Mouse (Mus musculus) neural tube, embryonic 13.5 days (tissue): ENCODE measurements around the gene Apoc1. TPM values are rescaled to one million over a fixed set of nuclear protein-coding genes. Genes with fewer than 3 reads are reported as not detected.
A peak's percentile ranks its signal among the peaks of the same experiment; 100 is the strongest.

ENCODE experiments used
- ATAC-seq: fragments of 200-750 bp; cut with Nextera tagmentation; 2 replicates; pipeline ENCODE4 v1.8.0; 2017; ENCODE audit warnings: low read depth, mild to moderate bottlenecking, moderate TSS enrichment, moderate library complexity
- H3K27ac ChIP-seq: fragments of 300-500 bp; sonication (generic); replicated peaks from 2 replicates; pipeline ENCODE4 v1.5.1; 2015; ENCODE audit warnings: moderate library complexity, mild to moderate bottlenecking, inconsistent platforms
- H3K27me3 ChIP-seq: fragments of 300-500 bp; sonication (generic); 2 replicates; pipeline ENCODE4 v1.6.1; 2015; ENCODE audit warnings: mild to moderate bottlenecking, inconsistent platforms
- H3K36me3 ChIP-seq: fragments of 300-500 bp; sonication (generic); 2 replicates; pipeline ENCODE4 v1.6.1; 2015; ENCODE audit warnings: mild to moderate bottlenecking, inconsistent platforms
- H3K4me1 ChIP-seq: fragments of 300-500 bp; sonication (generic); replicated peaks from 2 replicates; pipeline ENCODE4 v1.6.1; 2015; ENCODE audit warnings: inconsistent platforms
- H3K4me2 ChIP-seq: fragments of 300-500 bp; sonication (generic); 2 replicates; pipeline ENCODE4 v1.6.1; 2015; ENCODE audit warnings: inconsistent platforms, mild to moderate bottlenecking, moderate library complexity
- H3K4me3 ChIP-seq: fragments of 300-500 bp; sonication (generic); 2 replicates; pipeline ENCODE4 v1.5.1; 2015; ENCODE audit warnings: mild to moderate bottlenecking, inconsistent platforms
- H3K9ac ChIP-seq: fragments of 300-500 bp; sonication (generic); 2 replicates; pipeline ENCODE4 v1.6.1; 2015; ENCODE audit warnings: moderate library complexity, mild to moderate bottlenecking, inconsistent platforms
- H3K9me3 ChIP-seq: fragments of 300-500 bp; sonication (generic); 2 replicates; pipeline ENCODE4 v1.6.1; 2016; ENCODE audit warnings: inconsistent platforms
- WGBS: fragments of 180-500 bp; shearing (Covaris S2); methylation state at CpG from one replicate; pipeline ENCODE4 v1.1.7; 2015; 5-methylcytosine and 5-hydroxymethylcytosine counted together
- polyA plus RNA-seq: library from polyadenylated mRNA; unstranded; fragments of >200 nt; fragmentation: Nextera tagmentation; extraction: Ambion mirVana; gene quantifications from 2 replicates; pipeline ENCODE4 v1.2.1, GENCODE M21; 2015

The Apoc1 gene
- polyA plus RNA-seq, result 4.4 and 6.6 TPM in 2 replicates

DNA sequence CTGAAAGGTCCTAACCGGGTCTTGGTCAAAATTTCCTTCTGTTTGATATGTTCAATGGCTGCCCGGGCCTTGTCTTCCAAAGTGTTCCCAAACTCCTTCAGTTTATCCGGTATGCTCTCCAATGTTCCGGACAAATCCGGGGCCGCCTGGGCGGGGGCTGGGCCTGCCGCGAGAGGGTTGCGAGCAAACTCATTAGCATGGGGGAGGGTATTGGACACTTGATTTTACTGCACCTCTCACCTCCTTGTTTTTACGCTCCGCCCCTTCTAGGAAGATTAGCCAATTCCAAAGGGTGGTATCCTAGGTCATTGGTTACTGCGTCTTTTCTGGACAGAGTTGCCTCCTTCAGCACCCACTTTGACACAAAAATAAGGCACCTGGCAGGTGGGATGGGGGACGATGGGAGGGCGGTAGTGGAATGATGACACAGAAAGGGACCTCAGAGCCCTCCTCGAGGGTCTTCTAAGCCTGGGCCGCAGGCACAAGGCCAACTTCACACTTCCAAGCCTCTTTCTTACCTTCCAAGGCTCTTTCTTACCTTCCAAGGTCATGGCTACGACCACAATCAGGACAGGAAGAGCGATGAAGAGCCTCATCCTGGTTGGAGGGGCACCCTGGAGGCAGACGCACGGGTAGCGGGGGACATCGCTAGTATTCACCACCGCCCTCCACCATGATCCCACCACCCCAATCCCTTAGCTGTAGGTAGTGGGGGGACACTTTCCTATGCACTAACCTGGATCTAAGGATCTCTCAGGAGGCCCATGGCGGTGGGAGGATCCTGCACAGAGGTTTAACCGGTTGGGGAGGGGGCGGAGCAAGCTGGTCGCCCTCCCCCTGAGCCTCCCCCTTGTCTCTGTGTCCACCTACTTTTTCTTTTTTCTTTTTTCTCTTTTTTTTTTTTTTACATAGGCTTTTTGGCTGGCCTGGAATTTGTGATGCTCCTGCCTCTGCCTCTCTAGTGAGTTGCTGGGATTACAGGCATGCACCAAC, at the start of gene Apoc1:
Gene Apoc1, minus strand, starts transcription at position 788 of the 993 bp plus-strand sequence.
- H3K9me3 ChIP-seq, result no peaks in the 10 kb centered on the region
- H3K4me3 ChIP-seq, result no peak within 1 kb of the TSS
- H3K4me2 ChIP-seq, result no peak within 1 kb of the TSS
- 45% methylated on average over 28 of the region's 28 CpGs for WGBS
- peaks cover 8% of the 10 kb centered on the region for H3K4me1 ChIP-seq
- no peaks in the 10 kb centered on the region for H3K27me3 ChIP-seq
- ATAC-seq, result no peak
- no peak within 1 kb of the TSS for H3K9ac ChIP-seq
- H3K27ac ChIP-seq, result no peak within 1 kb of the TSS
- H3K36me3 ChIP-seq, result peaks cover 11% of the 10 kb centered on the region

GRCm38 (mm10) chr7:19741329-19742031, 49.0 kb upstream of the Apoc1 start:
- 0 out of 2 replicates have a peak overlapping the region, but pooled peaks have one; percentile 9 for H3K27ac ChIP-seq
- H3K36me3 ChIP-seq, result peaks cover 46% of the 10 kb centered on the region
- no peaks in the 10 kb centered on the region for H3K27me3 ChIP-seq
- peaks cover 34% of the 10 kb centered on the region for H3K4me1 ChIP-seq
- H3K9ac ChIP-seq, result no peak overlapping the region
- H3K9me3 ChIP-seq, result no peaks in the 10 kb centered on the region
- 10% methylated on average over 8 of the region's 8 CpGs for WGBS
- H3K4me3 ChIP-seq, result no peak overlapping the region
- H3K4me2 ChIP-seq, result no peak overlapping the region
- ATAC-seq, result no peak

DNA sequence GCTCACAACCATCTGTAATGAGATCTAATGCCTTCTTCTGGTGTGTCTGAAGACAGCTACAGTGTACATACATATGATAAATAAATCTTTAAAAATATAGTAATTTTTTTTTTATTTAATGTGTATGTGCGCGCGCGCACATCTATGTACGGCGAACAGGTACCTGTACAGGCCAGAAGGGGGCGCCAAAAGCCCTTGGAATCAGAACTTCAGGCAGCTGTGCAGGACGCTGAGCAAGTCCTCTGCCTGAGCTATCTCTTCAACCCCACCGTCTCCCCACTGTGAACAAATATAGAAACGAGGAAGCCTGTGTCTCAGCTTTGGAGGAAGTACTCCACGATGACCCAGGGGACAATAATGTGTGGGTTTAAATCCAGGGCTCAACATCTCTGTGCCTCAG, 47.8 kb upstream of the Apoc1 start:
- Histone ChIP-seq H3K27ac (no peak overlapping the region), H3K36me3 (peaks cover 54% of the 10 kb centered on the region), H3K4me1 (peaks cover 25% of the 10 kb centered on the region), H3K9me3 (no peaks in the 10 kb centered on the region), H3K9ac (no peak overlapping the region), H3K4me3 (no peak overlapping the region), H3K27me3 (no peaks in the 10 kb centered on the region), H3K4me2 (no peak overlapping the region)
- 89% methylated on average over 11 of the region's 11 CpGs for WGBS
- ATAC-seq, result no peak

DNA sequence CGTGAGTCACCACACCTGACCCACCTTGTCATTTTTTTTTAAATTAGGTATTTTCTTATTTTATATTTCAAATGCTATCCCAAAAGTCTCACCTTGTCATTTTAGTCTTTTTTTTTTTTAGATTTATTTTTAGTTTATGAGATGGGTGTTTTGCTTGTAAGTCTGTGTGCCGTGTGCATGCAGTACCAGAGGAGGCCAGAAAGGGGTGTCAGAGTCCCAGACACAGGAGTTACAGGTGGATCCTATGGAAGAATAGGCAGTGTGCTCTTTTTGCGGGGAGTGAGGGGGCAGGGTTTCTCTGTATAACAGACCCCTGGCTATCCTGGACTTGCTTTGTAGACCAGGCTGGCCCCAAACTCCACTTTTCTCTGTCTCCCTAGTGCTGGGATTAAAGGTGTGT, 46.3 kb upstream of the Apoc1 start:
- no peak for ATAC-seq
- H3K36me3 ChIP-seq, result peaks cover 60% of the 10 kb centered on the region
- H3K4me2 ChIP-seq, result no peak overlapping the region
- H3K27me3 ChIP-seq, result no peaks in the 10 kb centered on the region
- H3K9ac ChIP-seq, result no peak overlapping the region
- H3K4me1 ChIP-seq, result peaks cover 15% of the 10 kb centered on the region
- no peak overlapping the region for H3K27ac ChIP-seq
- no peaks in the 10 kb centered on the region for H3K9me3 ChIP-seq
- WGBS, result 91% methylated on average over 3 of the region's 3 CpGs
- no peak overlapping the region for H3K4me3 ChIP-seq

- WGBS, result 85% methylated on average over 16 of the region's 16 CpGs
- peaks cover 72% of the 10 kb centered on the region for H3K36me3 ChIP-seq
- no peak for ATAC-seq
These were observed 44.1 kb upstream of the Apoc1 start for GRCm38 (mm10) chr7:19736389-19737057.

DNA sequence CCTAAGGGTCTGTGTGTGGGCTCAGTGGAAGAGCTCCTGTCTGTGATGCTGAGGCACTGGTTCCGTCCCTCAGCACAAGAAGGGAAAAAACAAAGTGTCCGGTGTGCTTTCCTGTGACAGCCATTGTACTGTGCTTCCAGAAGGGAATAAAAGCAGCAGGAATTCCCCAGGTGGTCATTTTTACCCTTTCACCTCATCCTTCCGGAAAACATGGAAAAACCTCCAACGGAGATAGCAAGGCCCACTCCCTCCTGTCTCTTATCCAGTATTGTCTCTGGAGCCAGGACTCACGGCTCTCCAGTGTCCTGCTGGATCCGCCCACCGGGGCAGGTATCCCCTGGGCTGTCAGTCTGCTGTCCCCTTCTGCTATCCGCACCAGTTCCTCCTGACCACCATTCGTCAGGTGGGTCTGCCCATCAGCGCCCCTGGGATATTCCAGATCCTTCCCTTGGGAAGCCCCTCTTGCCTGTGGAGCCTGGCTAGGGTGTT, 41.8 kb upstream of the Apoc1 start:
- Histone ChIP-seq H3K27ac (no peak overlapping the region), H3K36me3 (peaks cover 85% of the 10 kb centered on the region), H3K4me1 (no peaks in the 10 kb centered on the region), H3K9ac (no peak overlapping the region), H3K27me3 (no peaks in the 10 kb centered on the region), H3K4me2 (no peak overlapping the region), H3K4me3 (no peak overlapping the region), H3K9me3 (no peaks in the 10 kb centered on the region)
- no peak for ATAC-seq
- WGBS, result 86% methylated on average over 10 of the region's 10 CpGs

More at GRCm38 (mm10) chr7:19736389-19737057, 44.1 kb upstream of the Apoc1 start:
- Histone ChIP-seq H3K4me3 (no peak overlapping the region), H3K27me3 (no peaks in the 10 kb centered on the region), H3K27ac (no peak overlapping the region), H3K4me2 (no peak overlapping the region), H3K9me3 (no peaks in the 10 kb centered on the region), H3K9ac (no peak overlapping the region), H3K4me1 (peaks cover 9% of the 10 kb centered on the region)

DNA sequence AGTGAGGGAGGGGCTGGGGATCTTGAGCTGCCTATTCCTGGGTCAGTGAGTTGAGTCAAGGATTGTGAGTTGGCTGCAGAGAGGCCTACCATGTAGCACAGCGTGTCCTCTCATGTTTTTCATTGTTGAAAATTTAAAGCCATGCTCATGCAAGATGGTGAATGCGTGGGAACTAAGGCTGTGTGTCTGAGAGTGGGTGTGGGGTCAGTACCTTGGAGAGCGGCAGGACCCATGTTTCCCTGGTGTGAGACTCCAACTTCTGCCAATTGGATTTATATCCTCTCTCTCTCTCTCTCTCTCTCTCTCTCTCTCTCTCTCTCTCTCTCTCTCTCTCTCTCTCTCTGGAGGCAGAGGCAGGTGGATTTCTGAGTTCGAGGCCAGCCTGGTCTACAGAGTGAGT, 34.1 kb upstream of the Apoc1 start:
- no peak overlapping the region for H3K9ac ChIP-seq
- no peaks in the 10 kb centered on the region for H3K9me3 ChIP-seq
- H3K27me3 ChIP-seq, result no peaks in the 10 kb centered on the region
- 92% methylated on average over 4 of the region's 4 CpGs for WGBS
- ATAC-seq, result no peak
- peaks cover 96% of the 10 kb centered on the region for H3K36me3 ChIP-seq
- no peak overlapping the region for H3K4me3 ChIP-seq
- no peak overlapping the region for H3K4me2 ChIP-seq
- H3K27ac ChIP-seq, result no peak overlapping the region
- no peaks in the 10 kb centered on the region for H3K4me1 ChIP-seq

DNA sequence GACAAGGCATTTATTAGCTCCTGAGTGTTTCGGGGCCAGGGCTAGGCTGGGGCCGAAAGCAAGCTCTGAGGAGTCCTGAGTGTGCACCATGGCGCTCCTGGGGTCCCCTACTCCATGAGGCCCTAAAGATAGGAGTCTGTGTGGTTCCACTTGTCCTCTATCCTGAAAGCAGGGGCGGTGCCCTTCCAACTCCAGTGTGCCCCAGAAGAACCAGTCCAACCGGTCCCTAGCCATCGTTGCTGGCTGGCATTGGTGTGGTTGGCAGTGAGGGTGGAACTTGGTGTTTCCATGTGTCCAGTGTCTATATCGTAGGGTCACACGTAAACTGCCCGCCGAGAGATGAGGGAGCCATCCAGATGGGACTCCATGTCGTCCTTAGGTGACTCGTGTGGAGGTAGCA, 31.7 kb upstream of the Apoc1 start:
- no peak overlapping the region for H3K27ac ChIP-seq
- no peak overlapping the region for H3K4me2 ChIP-seq
- WGBS, result 93% methylated on average over 12 of the region's 12 CpGs
- H3K4me3 ChIP-seq, result no peak overlapping the region
- H3K27me3 ChIP-seq, result no peaks in the 10 kb centered on the region
- peaks cover 84% of the 10 kb centered on the region for H3K36me3 ChIP-seq
- H3K9me3 ChIP-seq, result peaks cover 12% of the 10 kb centered on the region
- no peaks in the 10 kb centered on the region for H3K4me1 ChIP-seq
- no peak for ATAC-seq
- H3K9ac ChIP-seq, result no peak overlapping the region

GRCm38 (mm10) chr7:19722754-19723195, 30.3 kb upstream of the Apoc1 start:
- H3K4me1 ChIP-seq, result no peaks in the 10 kb centered on the region
- ATAC-seq, result no peak
- H3K27me3 ChIP-seq, result no peaks in the 10 kb centered on the region
- H3K4me2 ChIP-seq, result no peak overlapping the region
- H3K9ac ChIP-seq, result no peak overlapping the region
- H3K4me3 ChIP-seq, result no peak overlapping the region
- no peak overlapping the region for H3K27ac ChIP-seq
- H3K36me3 ChIP-seq, result peaks cover 70% of the 10 kb centered on the region
- H3K9me3 ChIP-seq, result peaks cover 12% of the 10 kb centered on the region
- 92% methylated on average over 6 of the region's 6 CpGs for WGBS

DNA sequence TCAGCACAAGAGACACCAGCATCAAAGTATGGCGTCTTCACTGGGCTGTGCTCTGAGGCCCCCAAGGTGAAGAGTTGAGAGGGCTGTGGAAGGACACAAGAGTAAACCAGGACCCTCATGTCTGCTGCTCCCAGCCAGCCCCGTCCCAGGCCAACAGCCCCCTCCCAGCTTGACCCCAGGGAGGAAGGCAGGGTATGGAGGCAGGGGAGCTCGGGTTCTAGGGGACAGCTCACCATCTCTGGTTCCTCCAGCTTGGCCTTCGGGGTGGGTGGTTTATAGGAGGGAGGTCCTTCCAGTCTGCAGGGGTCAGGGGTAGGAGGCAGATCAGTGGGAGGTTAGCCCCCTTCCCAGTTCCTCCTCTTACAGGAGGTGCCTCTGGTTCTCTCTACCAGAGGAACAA, 26.7 kb upstream of the Apoc1 start:
- Histone ChIP-seq H3K4me2 (no peak overlapping the region), H3K36me3 (peaks cover 41% of the 10 kb centered on the region), H3K27me3 (no peaks in the 10 kb centered on the region), H3K4me1 (peaks cover 16% of the 10 kb centered on the region), H3K27ac (no peak overlapping the region), H3K9me3 (peaks cover 12% of the 10 kb centered on the region), H3K4me3 (no peak overlapping the region), H3K9ac (no peak overlapping the region)
- no peak for ATAC-seq
- 89% methylated on average over 4 of the region's 4 CpGs for WGBS

DNA sequence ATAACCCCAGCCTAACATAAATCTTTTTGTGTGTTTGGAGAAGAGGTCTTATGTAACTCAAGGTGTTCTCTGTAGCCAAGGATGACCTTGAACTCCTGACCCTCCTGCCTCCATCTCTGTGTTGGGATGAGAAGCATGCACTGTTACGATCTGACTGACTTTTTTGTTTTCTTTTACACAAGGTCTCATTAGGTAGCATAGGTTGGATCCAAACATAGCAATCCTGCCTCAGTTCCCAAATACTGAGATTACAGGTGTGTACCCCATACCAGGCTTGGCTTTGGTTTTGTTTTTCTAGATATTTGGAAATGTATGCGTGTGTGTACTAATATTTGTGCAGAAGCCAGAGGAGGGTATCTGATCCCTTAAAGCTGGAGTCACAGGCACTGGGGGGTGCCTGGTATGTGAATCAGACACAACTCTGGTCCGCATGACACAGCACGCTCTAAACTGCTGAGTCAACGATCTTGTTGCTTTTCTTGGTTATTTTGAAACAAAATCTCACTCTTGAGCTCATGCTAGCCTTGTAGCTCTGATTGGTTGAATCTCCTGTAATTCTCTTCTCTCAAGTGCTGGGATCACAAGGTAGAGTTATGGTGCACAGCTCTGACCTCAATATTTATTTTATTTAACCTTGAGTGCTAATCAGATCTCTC, 26.0 kb upstream of the Apoc1 start:
- no peak for ATAC-seq
- H3K27me3 ChIP-seq, result no peaks in the 10 kb centered on the region
- no peak overlapping the region for H3K4me3 ChIP-seq
- H3K4me2 ChIP-seq, result no peak overlapping the region
- peaks cover 36% of the 10 kb centered on the region for H3K36me3 ChIP-seq
- 96% methylated on average over 5 of the region's 5 CpGs for WGBS
- H3K9ac ChIP-seq, result no peak overlapping the region
- H3K27ac ChIP-seq, result no peak overlapping the region
- H3K9me3 ChIP-seq, result peaks cover 12% of the 10 kb centered on the region
- peaks cover 24% of the 10 kb centered on the region for H3K4me1 ChIP-seq
